Mouse (Mus musculus) MEL (cell line): ENCODE data around the gene St6galnac5.

Experiments
- BHLHE40 ChIP-seq: IDR thresholded peaks from 2 replicates; pipeline ENCODE4 v1.6.1; 2012; ENCODE audit warnings: low read depth, mild to moderate bottlenecking, inconsistent platforms, low read length, improper control_type of control experiment, borderline replicate concordance
- CHD2 ChIP-seq: IDR thresholded peaks from 2 replicates; pipeline ENCODE4 v1.6.1; 2011; ENCODE audit warnings: low read length, improper control_type of control experiment
- CTCF ChIP-seq, 3 experiments: IDR thresholded peaks in 2 of 3; conservative IDR thresholded peaks in 1 of 3; 2 replicates each; pipeline ENCODE4 v1.5.1; 2011 to 2012; ENCODE audit warnings: low read length in 3 of 3, low read depth in 2 of 3, mild to moderate bottlenecking in 2 of 3, improper control_type of control experiment in 1 of 3, inconsistent platforms in 1 of 3, mixed read lengths in 1 of 3, moderate library complexity in 1 of 3; ENCODE audit not compliant: control insufficient read depth in 1 of 3, insufficient read depth in 1 of 3, poor library complexity in 1 of 3, severe bottlenecking in 1 of 3
- EP300 ChIP-seq, 2 experiments: IDR thresholded peaks; 2 replicates each; pipeline ENCODE4 v1.6.1; 2011; ENCODE audit warnings: improper control_type of control experiment in 2 of 2, low read length in 2 of 2, low read depth in 1 of 2, mild to moderate bottlenecking in 1 of 2
- GABPA ChIP-seq: IDR thresholded peaks from 2 replicates; pipeline ENCODE4 v1.6.1; 2012; ENCODE audit warnings: low read depth, mild to moderate bottlenecking, inconsistent platforms, low read length, improper control_type of control experiment, moderate library complexity
- MAZ ChIP-seq: IDR thresholded peaks from 2 replicates; pipeline ENCODE4 v1.6.1; 2012; ENCODE audit warnings: low read depth, mild to moderate bottlenecking, inconsistent platforms, low read length, improper control_type of control experiment
- POLR2A ChIP-seq, 2 experiments: IDR thresholded peaks; 2 replicates each; pipeline ENCODE4 v1.6.1; 2011 to 2012; ENCODE audit warnings: low read length in 2 of 2, mild to moderate bottlenecking in 2 of 2, control low read depth in 1 of 2, improper control_type of control experiment in 1 of 2, low read depth in 1 of 2, moderate library complexity in 1 of 2; ENCODE audit not compliant: control insufficient read depth in 1 of 2, insufficient read depth in 1 of 2, poor library complexity in 1 of 2
- SMC3 ChIP-seq: IDR thresholded peaks from 2 replicates; pipeline ENCODE4 v1.6.1; 2011; ENCODE audit warnings: low read depth, low read length, improper control_type of control experiment
- UBTF ChIP-seq: IDR thresholded peaks from 2 replicates; pipeline ENCODE4 v1.6.1; 2012; ENCODE audit warnings: low read depth, mild to moderate bottlenecking, inconsistent platforms, low read length, improper control_type of control experiment, moderate library complexity, borderline replicate concordance; ENCODE audit not compliant: insufficient read depth
- ZNF384 ChIP-seq: IDR thresholded peaks from 2 replicates; pipeline ENCODE4 v1.6.1; 2012; ENCODE audit warnings: low read depth, mild to moderate bottlenecking, inconsistent platforms, low read length, improper control_type of control experiment

DNA sequence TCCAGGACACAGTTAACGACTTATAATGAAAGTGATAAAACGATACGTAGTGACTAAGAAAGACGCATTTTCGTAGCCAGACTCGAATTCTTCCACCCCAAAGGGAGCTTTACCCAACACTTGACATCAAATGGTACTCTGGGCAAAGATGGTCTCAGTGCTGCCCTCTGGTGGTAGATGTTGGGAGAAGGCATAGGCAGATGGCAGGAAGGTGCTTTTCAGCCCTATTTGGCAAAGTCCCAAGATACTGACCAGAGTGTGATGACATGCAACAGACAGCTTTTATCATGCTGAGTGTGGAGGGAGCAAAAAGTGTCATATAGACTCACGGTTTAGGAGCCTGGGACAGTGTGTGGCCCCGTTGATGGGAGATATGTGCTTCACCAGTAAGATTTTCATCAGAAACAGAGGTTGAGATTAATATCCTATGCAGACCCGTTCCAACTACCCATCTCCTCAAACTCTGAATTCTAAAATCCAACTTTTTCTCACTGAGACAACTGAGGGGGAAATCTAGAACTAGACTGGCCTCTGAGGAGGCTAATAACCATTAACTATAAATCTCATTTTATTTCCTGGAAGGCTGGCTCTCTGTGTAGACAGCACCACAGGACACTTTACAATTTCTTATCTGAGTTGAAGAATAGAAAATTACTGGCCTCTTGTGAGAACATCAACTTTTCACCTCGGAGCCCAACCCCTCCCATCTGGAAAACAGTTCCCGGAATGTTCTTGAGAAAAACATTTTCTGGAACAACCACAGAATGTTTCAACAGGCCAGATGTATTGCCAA, 23.5 kb downstream of the St6galnac5 start:
- no peak for TF ChIP-seq UBTF
- no peak for TF ChIP-seq EP300 (IDR thresholded peaks at IDR 0.05; ENCODE audit: low read depth in 1 of 2, low read length in 2 of 2)
- TF ChIP-seq SMC3: peak; percentile 90
- TF ChIP-seq POLR2A (IDR thresholded peaks at IDR 0.05; ENCODE audit: control insufficient read depth in 1 of 2, insufficient read depth in 1 of 2, low read depth in 1 of 2, low read length in 2 of 2, poor library complexity in 1 of 2): no peak
- 0 out of 2 replicates have a peak, but pooled peaks have one; percentile 8 for TF ChIP-seq ZNF384
- TF ChIP-seq CHD2: no peak
- peak; percentile 66; the same call in 1 of the 2 replicates for TF ChIP-seq MAZ
- no peak for TF ChIP-seq GABPA
- no peak for TF ChIP-seq BHLHE40
- TF ChIP-seq CTCF (IDR thresholded peaks at IDR 0.05 in 2 of 3, conservative IDR thresholded peaks at IDR 0.05 in 1 of 3; ENCODE audit: control insufficient read depth in 1 of 3, insufficient read depth in 1 of 3, low read depth in 2 of 3, low read length in 3 of 3, poor library complexity in 1 of 3, severe bottlenecking in 1 of 3): peak; percentile 84 to 91 (median 88)
